Mouse (Mus musculus) adrenal gland, postnatal 25 days (tissue): ENCODE measurements around the gene Gm8978. TPM values are rescaled to one million over a fixed set of nuclear protein-coding genes. Genes with fewer than 3 reads are reported as not detected.
"Not testable (repeated sequence)": the region's sequence is repeated elsewhere in the genome, so short reads cannot be mapped to it uniquely, and the experiment has no call there.

ENCODE experiments used
- DNase-seq: peaks from one replicate; pipeline ENCODE4 v3.0.0; 2021; ENCODE audit warnings: mixed read lengths
- long read RNA-seq: library from polyadenylated mRNA; stranded (forward); transcript quantifications from one replicate; pipeline ENCODE4 v2.0.0, GENCODE M21; 2021
- microRNA-seq, 2 experiments: library from miRNA; unstranded; fragments of <30 nt; microRNA quantifications; one replicate each; pipeline ENCODE4 v1.2.0; 2021
- total RNA-seq: library from RNA; stranded (reverse); gene quantifications from 2 replicates; pipeline ENCODE4 v1.2.3, GENCODE M21; 2021

The Gm8978 gene
- total RNA-seq, result not detected in 2 replicates
- long read RNA-seq, result 0 reads

DNA sequence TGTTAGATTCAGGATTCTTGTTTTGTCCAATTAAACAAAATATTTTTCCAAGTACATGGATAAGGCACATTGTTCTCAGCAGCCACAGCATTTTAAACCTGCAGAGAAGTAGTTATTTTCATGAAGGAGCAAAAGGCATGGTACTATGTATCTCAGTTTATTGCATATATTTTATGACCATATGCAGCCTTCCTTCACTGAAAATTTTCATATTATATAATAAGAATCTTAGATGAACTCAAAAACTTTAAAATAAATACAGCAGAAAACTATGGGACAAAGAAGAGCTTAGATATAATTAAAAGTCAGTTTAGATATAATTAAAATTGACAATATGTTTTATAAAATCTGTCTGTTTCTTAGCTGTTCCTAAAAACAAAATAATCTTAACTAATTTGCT, at the start of gene Gm8978:
Gene Gm8978 (minus strand): TSS at position 101 of the 400 bp plus-strand sequence.
- DNase-seq, result not testable (repeated sequence)

DNA sequence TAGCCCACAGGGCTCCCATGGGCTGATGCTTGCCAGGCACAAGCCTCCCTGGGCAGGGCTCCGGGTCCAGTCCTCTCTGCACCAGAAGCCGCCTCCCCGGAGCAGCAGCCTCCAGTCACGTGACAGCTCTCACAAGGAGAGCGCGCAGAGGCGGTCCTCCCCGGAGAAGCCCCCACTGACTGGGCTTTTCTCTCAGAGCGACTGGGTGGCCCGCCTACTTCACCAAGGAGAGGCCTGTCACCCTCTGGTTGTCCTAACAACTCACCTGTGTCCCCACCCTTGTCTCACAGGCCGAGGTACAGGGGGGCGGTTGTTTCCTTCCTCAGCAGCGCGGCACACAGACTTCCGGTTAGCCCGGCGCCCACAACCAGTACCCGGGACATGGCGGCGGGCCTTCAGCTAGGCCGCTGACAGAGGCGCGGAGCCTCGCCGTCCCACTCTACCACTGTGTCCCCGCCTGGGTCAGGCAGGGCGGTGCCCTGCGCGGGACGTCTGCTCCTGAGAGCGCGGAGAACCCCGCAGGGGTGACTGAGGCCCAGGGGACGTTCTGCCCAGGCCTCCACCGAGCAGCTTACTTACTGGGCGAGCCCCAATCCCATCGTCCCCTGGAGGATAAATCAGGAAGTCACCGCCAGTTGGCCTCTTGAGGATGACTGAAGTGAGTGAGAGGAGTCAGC, 35.3 kb downstream of the Gm8978 start:
- peak; percentile 27 for DNase-seq

DNA sequence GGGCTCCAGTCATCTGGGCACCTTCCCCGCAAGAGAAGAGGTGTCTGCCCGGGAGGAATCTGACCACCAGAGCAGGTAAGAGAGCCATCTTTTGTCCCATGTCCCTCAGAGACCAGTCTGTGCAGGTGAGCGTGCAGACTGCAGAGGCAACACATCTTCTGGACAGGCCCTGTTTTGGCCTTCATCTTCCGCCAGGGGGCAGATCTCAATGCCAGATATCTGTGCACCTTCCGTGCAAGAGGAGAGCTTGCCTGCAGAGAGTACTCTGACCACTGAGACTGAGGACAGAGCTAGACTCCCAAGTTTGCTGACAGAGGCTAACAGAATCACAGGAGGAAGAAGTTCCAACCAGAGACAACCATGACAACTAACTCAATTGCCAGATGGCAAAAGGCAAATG, 56.5 kb downstream of the Gm8978 start:
- not testable (repeated sequence) for DNase-seq

Small RNAs within 50 kb of the gene (microRNA-seq; reads per million reads assigned to microRNA genes)
- 0 reads per million in 2 experiments for gene Gm27440

Other genes with a start within 250 kb of the Gm8978 start
- 4.3 and 5.0 TPM in 2 replicates for gene Rnls, start 233.0 kb downstream of the Gm8978 start, total RNA-seq
- gene Lipo4, start 107.5 kb downstream of the Gm8978 start, total RNA-seq, result 0.18 and 0.38 TPM in 2 replicates
- 0.24 TPM in 1 of 2 replicates, not detected in the other for gene Lipo2, start 126.1 kb upstream of the Gm8978 start, total RNA-seq
- 12.2 and 12.6 TPM in 2 replicates for gene Lipo3, start 136.7 kb upstream of the Gm8978 start, total RNA-seq
- gene Lipo1, start 162.2 kb upstream of the Gm8978 start, total RNA-seq, result not detected in 2 replicates